Mouse (Mus musculus) olfactory bulb, adult 2 months (tissue): ENCODE measurements around the gene Ppp2r2c.

ENCODE experiments used
- CTCF ChIP-seq: fragments of 200-500 bp; IDR thresholded peaks from 2 replicates; pipeline ENCODE4 v1.5.1; 2012; ENCODE audit warnings: low read depth, mild to moderate bottlenecking, low read length, moderate library complexity; ENCODE audit not compliant: insufficient read depth
- POLR2A ChIP-seq: fragments of 200-500 bp; IDR thresholded peaks from 2 replicates; pipeline ENCODE4 v1.6.1; 2012; ENCODE audit warnings: mild to moderate bottlenecking, low read depth, low read length, moderate library complexity; ENCODE audit not compliant: insufficient read depth

DNA sequence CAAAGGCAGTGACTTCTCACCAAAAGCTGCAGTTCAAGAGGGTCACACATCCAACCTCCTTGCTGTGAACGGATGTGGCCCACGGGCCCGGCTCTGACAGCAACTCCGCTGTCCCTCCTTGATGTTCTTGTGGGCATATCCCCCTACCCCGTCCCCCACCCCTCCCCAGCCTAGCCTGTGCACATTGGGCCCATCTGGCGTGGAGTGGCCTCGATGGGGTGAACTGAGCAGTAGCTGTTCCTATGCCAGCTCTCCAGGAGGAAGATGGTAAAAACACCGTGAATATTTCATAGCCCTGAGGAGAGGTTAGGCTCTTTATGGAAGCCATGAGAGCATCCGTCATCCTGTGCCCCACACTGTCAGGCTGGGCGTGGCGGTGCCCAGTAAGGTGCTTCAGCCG lies 15.2 kb downstream of the Ppp2r2c start:
- no peak for TF ChIP-seq CTCF
- TF ChIP-seq POLR2A: no peak
